Mouse (Mus musculus): Measurements from ENCODE around the gene Tsc1.

Gene Tsc1

DNA sequence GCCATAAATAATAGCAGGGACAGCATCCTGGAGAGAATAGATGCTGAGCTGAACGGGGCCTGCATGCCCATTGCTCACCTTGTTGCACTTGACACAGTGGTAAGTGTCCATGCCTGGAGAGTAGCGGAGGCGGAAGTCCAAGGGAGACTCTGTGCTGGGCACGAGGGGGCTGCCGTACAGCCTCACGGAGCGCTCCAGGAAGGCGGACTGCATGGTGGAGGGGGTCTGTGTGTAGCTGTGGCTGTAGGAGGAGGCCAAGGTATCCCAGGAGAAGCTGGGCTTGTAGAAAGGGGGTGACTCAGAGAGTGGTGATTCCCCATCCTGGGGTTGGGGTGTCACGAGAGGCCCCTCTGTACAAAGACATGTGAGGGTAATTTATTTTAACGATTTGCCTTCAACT is 27.4 kb upstream of the Tsc1 start:
- in situ Hi-C loops (cut with MboI, MseI): no loop called here

DNA sequence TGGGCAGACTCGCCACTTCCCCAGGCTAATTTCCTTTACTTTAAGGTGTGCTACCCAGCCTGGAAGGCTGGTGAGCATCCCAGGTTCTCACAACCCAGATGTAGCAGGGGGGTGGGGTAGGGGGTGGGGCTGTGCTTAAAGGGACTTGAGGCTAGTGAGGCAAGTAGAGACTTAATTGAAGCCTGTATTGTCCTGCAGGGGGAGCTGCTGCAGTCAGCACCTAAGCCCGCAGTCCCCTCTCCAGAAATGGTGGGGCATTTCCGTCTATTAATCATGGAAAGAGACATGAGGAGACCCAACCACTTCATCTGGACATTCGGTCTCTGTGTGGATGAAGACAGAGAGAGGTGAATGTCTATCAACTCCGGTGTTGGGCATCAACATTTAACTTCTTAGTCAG is 24.7 kb upstream of the Tsc1 start:
- in situ Hi-C loops (cut with MboI, MseI): no loop called here

- in situ Hi-C loops (cut with MboI, MseI): no loop called here
Observed at GRCm38 (mm10) chr2:28616874-28617273, 24.2 kb upstream of the Tsc1 start.

- in situ Hi-C loops (cut with MboI, MseI): no loop called here
Observed at GRCm38 (mm10) chr2:28617498-28618486, 23.2 kb upstream of the Tsc1 start.

DNA sequence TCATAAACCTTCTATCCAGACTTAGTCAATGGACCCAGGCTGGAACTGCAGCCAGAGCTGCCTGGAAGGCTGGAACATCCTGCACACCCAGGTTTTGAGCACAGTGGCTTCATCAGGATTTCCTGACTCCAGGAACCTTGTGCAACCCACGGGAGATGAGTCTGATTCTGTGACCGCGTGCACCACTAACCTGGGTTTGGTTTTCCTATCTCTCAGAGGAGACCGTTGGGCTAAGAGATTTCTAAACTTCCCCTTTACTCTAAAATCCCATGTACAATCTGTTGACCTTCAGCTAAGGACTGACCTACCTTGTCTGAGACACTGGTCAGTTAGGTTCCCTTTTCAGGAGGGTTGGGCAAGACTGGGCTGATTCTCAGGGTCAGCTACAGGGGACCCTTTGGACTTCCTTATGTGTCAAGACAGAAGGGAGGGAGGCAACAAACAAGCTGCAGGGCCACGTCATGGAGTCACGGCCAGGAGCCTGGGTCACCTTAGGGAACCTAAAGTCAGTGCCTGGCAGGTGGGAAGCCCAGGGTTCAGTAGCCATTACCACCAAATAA is 22.2 kb upstream of the Tsc1 start:
- in situ Hi-C loops (cut with MboI, MseI): no loop called here

- in situ Hi-C loops (cut with MboI, MseI): no loop called here
Observed at GRCm38 (mm10) chr2:28619369-28619768, 21.7 kb upstream of the Tsc1 start.

GRCm38 (mm10) chr2:28620522-28620921 is 20.5 kb upstream of the Tsc1 start:
- in situ Hi-C loops (cut with MboI, MseI): no loop called here

DNA sequence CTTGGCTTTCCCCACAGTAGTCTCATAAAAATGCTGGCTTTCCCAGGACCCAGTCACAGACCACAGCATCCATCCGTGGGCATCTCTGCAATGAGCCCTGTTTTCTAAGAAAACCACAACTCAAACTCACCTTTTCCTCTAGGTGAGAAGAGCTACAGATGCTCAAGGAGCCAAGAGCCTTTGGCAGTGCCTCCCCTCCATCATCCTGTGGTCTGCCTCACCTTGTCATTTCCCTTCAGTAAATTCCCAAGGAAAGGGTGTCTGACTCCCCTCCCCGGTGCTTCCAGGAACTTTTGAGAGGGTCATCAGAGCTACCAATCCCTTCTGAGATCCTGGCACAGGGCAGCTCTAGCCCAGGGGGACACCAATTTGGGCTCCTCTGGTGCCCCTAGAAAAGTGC is 19.9 kb upstream of the Tsc1 start:
- in situ Hi-C loops (cut with MboI, MseI): no loop called here

GRCm38 (mm10) chr2:28621664-28622171 is 19.3 kb upstream of the Tsc1 start, which contains the start of gene Gfi1b:
Gfi1b (minus strand) TSS chr2:28621982.
- in situ Hi-C loops (cut with MboI, MseI): no loop called here

GRCm38 (mm10) chr2:28622521-28623124 is 18.4 kb upstream of the Tsc1 start:
- in situ Hi-C loops (cut with MboI, MseI): no loop called here

DNA sequence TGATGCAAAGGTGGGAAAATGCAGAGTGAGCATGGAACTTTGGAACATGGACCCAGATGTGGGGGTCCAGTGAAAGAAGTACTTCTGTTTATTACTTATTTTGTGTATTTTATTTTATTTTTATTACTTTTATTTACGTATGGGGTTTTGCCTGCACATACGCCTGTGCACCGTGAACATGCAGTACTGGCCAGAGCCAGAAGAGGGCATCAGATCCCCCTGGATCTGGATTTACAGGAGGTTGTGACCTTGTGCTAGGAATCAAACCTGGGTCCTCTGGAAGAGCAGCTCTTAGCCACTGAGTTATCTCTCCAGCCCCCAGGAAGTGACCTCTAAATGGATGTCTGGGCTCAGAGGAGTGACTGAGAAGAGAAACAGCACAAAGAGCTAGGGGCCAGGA is 16.2 kb upstream of the Tsc1 start:
- in situ Hi-C loops (cut with MboI, MseI): no loop called here

DNA sequence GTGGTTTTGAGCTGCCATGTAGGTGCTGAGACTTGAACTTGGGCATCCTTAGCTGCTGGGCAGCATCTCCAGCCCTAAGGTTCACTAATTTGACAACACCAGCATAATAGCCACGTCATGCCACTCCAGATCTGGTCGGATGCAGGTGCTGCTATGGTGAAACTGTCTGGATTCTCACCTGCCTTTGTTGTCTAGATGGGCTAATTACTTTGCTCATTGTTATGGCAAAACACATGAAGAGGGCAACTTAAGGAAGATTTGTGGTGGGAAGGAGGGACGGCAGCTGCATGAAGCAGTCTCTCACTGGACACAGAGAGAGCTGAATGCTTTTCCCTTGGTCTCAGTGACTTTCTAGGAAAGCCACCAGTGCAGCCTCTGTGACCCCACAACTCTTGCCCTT is 15.0 kb upstream of the Tsc1 start:
- in situ Hi-C loops (cut with MboI, MseI): no loop called here

- in situ Hi-C loops (cut with MboI, MseI): no loop called here
Observed at GRCm38 (mm10) chr2:28628053-28628452, 13.0 kb upstream of the Tsc1 start.

- in situ Hi-C loops (cut with MboI, MseI): no loop called here
Observed at GRCm38 (mm10) chr2:28629911-28630381, 11.1 kb upstream of the Tsc1 start.

GRCm38 (mm10) chr2:28632626-28633025 is 8.4 kb upstream of the Tsc1 start:
- in situ Hi-C loops (cut with MboI, MseI): no loop called here

DNA sequence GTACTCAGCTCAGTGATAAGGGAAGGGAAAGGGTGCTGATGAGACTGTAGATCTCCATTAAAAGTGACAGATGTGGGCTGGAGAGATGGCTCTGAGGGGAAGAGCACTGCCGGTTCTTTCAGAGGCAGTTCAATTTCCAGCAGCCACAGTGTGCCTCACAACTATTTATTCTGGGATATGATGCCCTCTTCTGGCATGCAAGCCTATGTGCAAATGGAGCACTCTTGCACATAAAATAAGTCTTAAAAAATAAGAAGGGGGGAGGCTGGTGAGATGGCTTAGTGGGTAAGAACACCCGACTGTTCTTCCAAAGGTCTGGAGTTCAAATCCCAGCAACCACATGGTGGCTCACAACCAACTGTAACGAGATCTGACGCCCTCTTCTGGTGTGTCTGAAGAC is 7.9 kb upstream of the Tsc1 start:
- in situ Hi-C loops (cut with MboI, MseI): no loop called here

DNA sequence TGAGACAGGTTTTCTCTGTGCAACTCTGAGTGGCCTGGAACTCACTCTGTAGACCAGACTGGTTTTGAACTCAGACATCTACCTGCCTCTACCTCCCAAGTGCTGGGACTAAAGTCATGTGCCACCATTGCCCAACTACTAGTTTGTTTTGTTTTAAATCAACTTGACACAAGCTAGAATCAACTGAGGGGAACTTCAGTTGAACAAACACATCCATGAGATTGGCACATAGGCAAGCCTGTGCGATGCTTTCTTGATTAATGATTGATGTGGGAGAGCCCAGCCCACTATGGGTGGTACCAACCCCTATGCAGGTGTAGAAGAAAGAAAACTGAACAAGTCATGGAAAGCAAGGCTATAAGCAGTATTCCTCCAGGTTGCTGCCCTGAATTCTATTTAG is 5.8 kb upstream of the Tsc1 start:
- in situ Hi-C loops (cut with MboI, MseI): no loop called here

- in situ Hi-C loops (cut with MboI, MseI): no loop called here
Observed at GRCm38 (mm10) chr2:28637106-28637845, 3.8 kb upstream of the Tsc1 start.

DNA sequence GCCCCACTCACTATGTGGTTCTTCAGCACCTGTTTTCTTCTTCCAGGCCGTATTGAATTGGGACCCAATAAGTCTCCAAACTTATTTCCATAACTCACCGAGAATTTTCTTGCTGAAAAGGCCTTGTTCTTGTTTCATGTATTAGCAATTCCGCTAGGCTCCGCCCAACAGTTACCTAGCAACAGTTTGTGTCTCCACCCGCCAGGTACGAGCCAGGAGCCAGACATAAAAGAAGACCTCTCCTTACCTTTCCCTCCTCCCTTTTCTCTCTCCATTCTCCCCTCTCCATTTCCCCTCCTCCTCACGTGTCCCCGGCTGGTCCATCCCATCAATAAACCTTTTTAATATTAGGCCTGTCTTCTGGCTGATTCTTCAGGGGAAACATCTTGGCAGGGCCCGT is 2.7 kb upstream of the Tsc1 start:
- in situ Hi-C loops (cut with MboI, MseI): no loop called here

DNA sequence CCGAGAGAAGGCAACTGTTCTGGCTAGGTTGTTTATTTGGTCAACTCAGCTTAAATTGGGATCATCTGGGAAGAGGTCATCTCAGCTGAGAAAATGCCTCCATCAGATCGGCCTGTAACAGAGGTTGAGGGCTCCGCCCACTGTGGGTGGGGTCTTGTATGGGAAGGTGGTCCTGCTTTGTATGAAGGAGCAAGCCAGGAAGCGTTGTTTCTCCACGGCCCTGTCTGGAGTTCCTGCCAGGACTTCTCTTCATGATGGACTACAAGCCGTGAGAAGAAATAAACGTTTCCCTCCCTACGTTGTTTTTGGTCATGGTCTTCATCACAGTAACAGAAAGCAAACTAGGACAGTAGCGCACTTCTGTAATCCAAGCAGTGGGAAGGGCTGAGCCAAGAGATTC is 2.1 kb upstream of the Tsc1 start:
- in situ Hi-C loops (cut with MboI, MseI): no loop called here

DNA sequence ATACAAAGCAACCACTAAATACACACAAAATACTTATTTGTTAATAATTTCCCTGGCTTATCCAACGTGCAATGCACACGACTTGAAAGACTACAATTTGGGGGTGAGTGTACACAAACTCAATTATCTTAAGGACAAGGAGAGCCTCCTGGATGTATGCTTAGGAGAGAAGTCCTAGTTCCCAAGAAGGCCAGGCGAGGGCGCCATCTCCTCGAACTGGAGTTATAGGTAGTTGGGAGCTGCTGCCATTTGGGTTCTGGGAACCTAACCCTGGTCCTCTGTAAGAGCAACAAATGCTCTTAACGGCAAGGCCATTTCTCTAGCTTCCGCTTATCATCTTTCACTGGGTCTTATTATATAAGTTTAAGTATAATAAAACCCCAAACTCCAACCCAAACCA is 1.2 kb upstream of the Tsc1 start:
- in situ Hi-C loops (cut with MboI, MseI): no loop called here
